Mouse (Mus musculus) retina, postnatal 7 days (tissue): ENCODE measurements around the gene Dnm1l.
"Not testable (repeated sequence)": the region's sequence is repeated elsewhere in the genome, so short reads cannot be mapped to it uniquely, and the experiment has no call there.

Source experiments
- DNase-seq: peaks from one replicate; pipeline ENCODE4 v3.0.0-alpha.2; 2012; ENCODE audit warnings: low read depth, low spot score

Dnm1l gene

GRCm38 (mm10) chr16:16358481-16359100 is at the start of gene Dnm1l:
Gene Dnm1l (minus strand): TSS chr16:16358959.
- DNase-seq: peak; percentile 80

- not testable (repeated sequence) for DNase-seq
Observed at GRCm38 (mm10) chr16:16367217-16367616, 8.5 kb upstream of the Dnm1l start.

GRCm38 (mm10) chr16:16359101-16359482 is 333 bp upstream of the Dnm1l start:
- not testable (repeated sequence) for DNase-seq

- no peak for DNase-seq
Observed at GRCm38 (mm10) chr16:16357908-16358307, 851 bp downstream of the Dnm1l start.

GRCm38 (mm10) chr16:16346420-16346819 is 12.3 kb downstream of the Dnm1l start:
- no peak for DNase-seq

GRCm38 (mm10) chr16:16325775-16326336 is 32.9 kb downstream of the Dnm1l start:
- DNase-seq: no peak

GRCm38 (mm10) chr16:16311319-16311718 is 47.4 kb downstream of the Dnm1l start:
- no peak for DNase-seq

- no peak for DNase-seq
Observed at GRCm38 (mm10) chr16:16303888-16304287, 54.9 kb downstream of the Dnm1l start.

- DNase-seq: peak; percentile 19
Observed at GRCm38 (mm10) chr16:16303138-16303827, 55.5 kb downstream of the Dnm1l start.

GRCm38 (mm10) chr16:16302369-16303137 is 56.2 kb downstream of the Dnm1l start, which contains the start of gene Yars2:
Gene Yars2 (plus strand): TSS chr16:16302965.
- peak; percentile 84 for DNase-seq

GRCm38 (mm10) chr16:16273752-16274151 is 85.0 kb downstream of the Dnm1l start:
- no peak for DNase-seq

- DNase-seq: no peak
Observed at GRCm38 (mm10) chr16:16272978-16273377, 85.8 kb downstream of the Dnm1l start.

- DNase-seq: no peak
Observed at GRCm38 (mm10) chr16:16262436-16262835, 96.3 kb downstream of the Dnm1l start.
